Mouse (Mus musculus) heart, adult 2 months (tissue): Measurements from ENCODE around the gene Fryl. TPM values are rescaled to one million over a fixed set of nuclear protein-coding genes. Genes with fewer than 3 reads are reported as not detected.
"Not testable (repeated sequence)": the region's sequence is repeated elsewhere in the genome, so short reads cannot be mapped to it uniquely, and the experiment has no call there.

Experiments used
- DNase-seq, 2 experiments: peaks; one replicate each; pipeline ENCODE4 v3.0.0; 2021
- H3K27ac ChIP-seq: fragments of 200-600 bp; 2 replicates; pipeline ENCODE4 v1.8.1; 2022
- H3K27me3 ChIP-seq: fragments of 200-500 bp; 2 replicates; pipeline ENCODE4 v1.6.1; 2012; ENCODE audit warnings: mild to moderate bottlenecking, low read length, inconsistent platforms, mixed read lengths; ENCODE audit not compliant: control insufficient read depth, insufficient read depth
- H3K36me3 ChIP-seq: fragments of 200-500 bp; 2 replicates; pipeline ENCODE4 v1.6.1; 2012; ENCODE audit warnings: low read length, inconsistent platforms; ENCODE audit not compliant: control insufficient read depth, insufficient read depth
- H3K4me1 ChIP-seq: fragments of 200-500 bp; 2 replicates; pipeline ENCODE4 v1.6.1; 2011; ENCODE audit warnings: low read length; ENCODE audit not compliant: control insufficient read depth, insufficient read depth
- H3K4me3 ChIP-seq: fragments of 200-600 bp; 2 replicates; pipeline ENCODE4 v1.8.1; 2022
- H3K79me2 ChIP-seq: fragments of 200-500 bp; replicated peaks from 2 replicates; pipeline ENCODE4 v1.6.1; 2012; ENCODE audit warnings: mild to moderate bottlenecking, inconsistent platforms, low read length, moderate library complexity, mixed read lengths; ENCODE audit not compliant: control insufficient read depth, insufficient read depth
- H3K9ac ChIP-seq: fragments of 200-500 bp; 2 replicates; pipeline ENCODE4 v1.6.1; 2012; ENCODE audit warnings: low read depth, mild to moderate bottlenecking, control low read depth, inconsistent platforms, low read length, mixed read lengths
- CTCF ChIP-seq: fragments of 200-600 bp; IDR thresholded peaks from 2 replicates; pipeline ENCODE4 v1.8.1; 2022; ENCODE audit warnings: antibody characterized with exemption, mild to moderate bottlenecking, moderate library complexity
- EP300 ChIP-seq: fragments of 200-500 bp; IDR thresholded peaks from 2 replicates; pipeline ENCODE4 v1.6.1; 2011; ENCODE audit warnings: low read depth, low read length, control low read depth; ENCODE audit not compliant: insufficient read depth
- POLR2A ChIP-seq: fragments of 200-500 bp; IDR thresholded peaks from 2 replicates; pipeline ENCODE4 v1.6.1; 2011; ENCODE audit warnings: mild to moderate bottlenecking, low read depth, low read length, control low read depth; ENCODE audit not compliant: insufficient read depth
- WGBS: fragments of 180-500 bp; shearing (Covaris S2); methylation state at CpG from one replicate; pipeline ENCODE4 v1.1.7; 2018; 5-methylcytosine and 5-hydroxymethylcytosine counted together
- intact Hi-C: fragments of 180-260 bp; cut with DNase I; formaldehyde crosslinking; loops from one replicate; pipeline ENCODE4 v1.15.1; 2025
- polyA plus RNA-seq: library from polyadenylated mRNA; depleted of rRNA; stranded (reverse); fragments of >200 nt; gene quantifications from 2 replicates; pipeline ENCODE4 v1.2.3, GENCODE M21; 2012
- total RNA-seq, 2 experiments: library from RNA; stranded (reverse); gene quantifications; 2 replicates each; pipeline ENCODE4 v1.2.3; 2021

The Fryl gene
- total and polyA plus RNA-seq, 3 experiments = 25.9 to 40.7 (median 32.9) TPM

DNA sequence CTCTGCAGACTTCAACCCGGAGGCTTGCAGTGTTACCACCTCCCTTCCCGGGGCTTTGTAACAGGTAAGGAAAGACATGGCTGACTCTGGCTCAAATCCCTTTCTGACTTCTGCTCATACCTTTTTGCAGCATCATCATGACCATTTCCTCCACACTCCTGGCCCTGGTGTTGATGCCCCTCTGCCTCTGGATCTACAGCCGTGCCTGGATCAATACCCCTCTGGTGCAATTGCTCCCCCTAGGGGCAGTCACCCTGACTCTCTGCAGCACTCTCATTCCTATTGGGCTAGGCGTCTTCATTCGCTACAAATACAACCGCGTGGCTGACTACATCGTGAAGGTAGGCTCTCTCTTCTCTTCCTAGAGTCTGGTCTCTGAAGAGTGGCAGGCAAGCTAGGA is 248.2 kb downstream of the Fryl start:
- H3K79me2 ChIP-seq, H3K4me3 ChIP-seq, H3K27ac ChIP-seq, intact Hi-C loops, H3K9ac ChIP-seq, H3K36me3 ChIP-seq, H3K4me1 ChIP-seq: not testable (repeated sequence)
- DNase-seq = peak in 1 of 2 experiments; percentile 27
- 43% methylated on average over 8 of the region's 8 CpGs for WGBS
- peak; percentile 60 for TF ChIP-seq CTCF
- H3K27me3 ChIP-seq = peaks cover 11% of the 10 kb centered on the region

DNA sequence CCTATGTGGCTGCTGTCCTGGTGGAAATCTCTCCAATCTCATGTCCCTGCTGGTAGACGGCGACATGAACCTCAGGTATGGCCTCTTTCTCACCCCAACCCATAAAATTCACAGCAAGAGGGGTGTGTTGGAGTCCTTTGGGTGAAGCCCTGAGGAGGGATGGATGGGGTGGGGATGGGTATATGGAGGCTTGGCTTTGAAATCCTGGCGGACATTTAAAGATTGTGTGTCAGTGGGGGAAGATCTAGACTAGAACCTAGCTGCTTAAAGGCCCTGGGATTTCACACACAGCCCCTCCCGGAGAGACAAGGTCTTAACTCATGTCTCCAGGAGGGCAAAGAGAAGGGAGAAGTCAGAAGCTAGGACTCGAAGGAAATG is 248.8 kb downstream of the Fryl start:
- no peaks in the 10 kb centered on the region for H3K4me1 ChIP-seq
- 41% methylated on average over 5 of the region's 5 CpGs for WGBS
- intact Hi-C loops = no loop called here

DNA sequence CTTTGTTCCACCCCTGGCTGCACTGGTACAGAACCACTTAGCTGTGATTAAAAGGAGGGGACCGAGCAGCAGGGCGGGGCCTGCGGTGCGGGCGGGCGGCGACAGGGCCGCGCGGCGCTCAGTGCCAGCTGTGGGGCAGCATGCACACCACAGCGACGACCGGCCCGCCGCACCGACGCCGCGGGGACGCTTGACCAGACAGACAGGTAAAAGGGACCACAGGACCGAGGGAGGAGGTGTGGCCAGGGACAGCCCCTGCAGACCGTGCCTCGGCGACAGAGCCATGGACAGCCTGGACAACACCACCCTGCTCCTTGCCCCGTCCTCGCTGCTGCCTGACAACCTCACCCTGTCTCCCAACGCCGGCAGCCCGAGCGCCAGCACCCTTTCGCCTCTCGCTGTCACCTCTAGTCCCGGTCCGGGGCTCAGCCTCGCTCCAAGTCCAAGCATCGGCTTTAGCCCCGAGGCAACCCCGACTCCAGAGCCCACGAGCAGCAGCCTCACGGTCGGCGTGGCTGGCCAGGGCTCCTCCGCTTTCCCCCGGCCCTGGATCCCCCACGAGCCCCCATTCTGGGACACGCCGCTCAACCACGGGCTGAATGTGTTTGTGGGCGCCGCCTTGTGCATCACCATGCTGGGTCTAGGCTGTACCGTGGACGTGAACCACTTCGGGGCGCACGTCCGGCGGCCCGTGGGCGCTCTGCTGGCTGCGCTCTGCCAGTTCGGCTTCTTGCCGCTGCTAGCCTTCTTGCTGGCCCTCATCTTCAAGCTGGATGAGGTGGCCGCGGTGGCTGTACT is 249.4 kb downstream of the Fryl start, which contains the start of gene Slc10a4:
Slc10a4 (plus strand) TSS at position 100 of the 798 bp plus-strand sequence.
- Histone ChIP-seq H3K27me3 (peaks cover 10% of the 10 kb centered on the region), H3K36me3 (no peaks in the 10 kb centered on the region), H3K4me1 (no peaks in the 10 kb centered on the region), H3K9ac (peak within 1 kb of the TSS; percentile 58), H3K79me2 (no peaks in the 10 kb centered on the region), H3K27ac (no peak within 1 kb of the TSS), H3K4me3 (peak within 1 kb of the TSS; percentile 39)
- DNase-seq = peak in 1 of 2 experiments; percentile 41
- intact Hi-C loops = no loop called here
- TF ChIP-seq EP300 = no peak
- no peak for TF ChIP-seq CTCF
- TF ChIP-seq POLR2A = no peak
- WGBS = 7% methylated on average over 64 of the region's 65 CpGs

More for the DNA sequence above, 248.8 kb downstream of the Fryl start:
- Histone ChIP-seq H3K36me3 (no peaks in the 10 kb centered on the region), H3K79me2 (no peaks in the 10 kb centered on the region), H3K27ac (no peak overlapping the region), H3K4me3 (no peak overlapping the region), H3K9ac (no peak overlapping the region), H3K27me3 (peaks cover 10% of the 10 kb centered on the region)
- TF ChIP-seq EP300 (no peak), POLR2A (no peak)
- DNase-seq = no peak

DNA sequence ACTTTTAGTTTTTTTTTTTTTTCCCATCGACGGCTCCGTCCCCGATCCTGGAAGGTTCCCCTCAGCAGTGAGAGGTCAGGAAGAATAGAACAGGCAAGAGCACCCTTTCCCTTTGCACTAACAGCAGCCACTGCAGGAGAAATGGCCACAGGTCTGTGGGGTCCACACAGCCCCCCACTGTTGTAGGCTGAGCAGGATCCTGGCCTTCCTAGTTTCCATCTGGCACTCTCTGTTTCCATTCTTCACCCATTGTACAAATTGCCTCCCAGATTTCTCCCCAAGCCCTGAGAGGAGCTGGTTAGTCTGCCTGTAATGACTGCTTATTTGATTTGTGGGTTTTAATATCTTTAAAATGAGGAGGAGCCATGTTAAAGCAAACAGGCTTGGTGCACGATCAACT is 252.4 kb downstream of the Fryl start:
- H3K36me3 ChIP-seq = no peaks in the 10 kb centered on the region

DNA sequence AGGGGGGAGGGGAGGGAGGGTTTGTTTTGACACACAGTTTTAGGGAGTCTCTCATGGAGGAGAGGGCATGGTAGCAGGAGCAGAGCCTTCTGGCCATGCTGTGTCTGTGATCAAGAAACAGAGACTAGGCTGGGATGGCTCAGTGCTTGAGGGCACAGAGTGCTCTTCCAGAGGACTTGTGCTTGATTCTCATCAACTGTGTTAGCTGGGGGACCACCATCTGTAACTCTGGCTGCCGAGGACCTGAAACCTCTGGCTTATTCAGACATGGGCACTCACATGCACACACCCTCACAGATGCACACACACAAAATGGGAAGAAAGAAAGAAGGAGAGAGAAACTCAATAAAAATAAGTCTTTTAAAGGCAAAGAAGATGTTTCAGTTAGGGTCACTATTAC is 257.9 kb downstream of the Fryl start:
- H3K27ac ChIP-seq, intact Hi-C loops, H3K79me2 ChIP-seq, H3K36me3 ChIP-seq, H3K4me1 ChIP-seq, H3K27me3 ChIP-seq, DNase-seq, H3K4me3 ChIP-seq, H3K9ac ChIP-seq: not testable (repeated sequence)
- 85% methylated on average over 1 of the region's 1 CpGs for WGBS

More for the DNA sequence above, 252.4 kb downstream of the Fryl start:
- Histone ChIP-seq H3K4me1 (no peaks in the 10 kb centered on the region), H3K4me3 (no peak overlapping the region), H3K9ac (no peak overlapping the region), H3K27ac (no peak overlapping the region), H3K27me3 (peaks cover 10% of the 10 kb centered on the region), H3K79me2 (no peaks in the 10 kb centered on the region)
- 80% methylated on average over 5 of the region's 5 CpGs for WGBS
- no peak for TF ChIP-seq POLR2A
- no peak for TF ChIP-seq CTCF
- TF ChIP-seq EP300 = no peak
- intact Hi-C loops = no loop called here
- DNase-seq = no peak

DNA sequence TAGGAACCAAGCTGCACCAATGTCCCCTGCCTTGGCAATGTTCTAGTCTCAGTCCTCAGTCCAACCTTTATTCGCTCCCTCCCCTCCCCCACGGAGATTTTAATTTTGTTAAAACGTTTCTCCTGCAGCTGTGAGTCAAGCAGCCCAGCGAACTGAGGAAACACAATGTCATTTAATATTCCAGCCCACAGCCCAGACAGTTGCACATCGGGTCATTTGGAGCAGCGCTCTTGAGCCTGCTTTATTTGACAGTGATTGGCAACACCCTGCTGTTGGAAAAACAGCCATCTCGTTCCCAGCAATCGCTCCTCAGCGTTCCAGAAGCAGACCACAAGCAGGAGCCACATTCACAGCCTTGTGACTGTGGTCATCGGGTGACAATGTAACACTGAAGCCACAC is 261.0 kb downstream of the Fryl start:
- Histone ChIP-seq H3K27me3 (no peaks in the 10 kb centered on the region), H3K4me3 (no peak overlapping the region), H3K79me2 (no peaks in the 10 kb centered on the region), H3K9ac (no peak overlapping the region), H3K36me3 (no peaks in the 10 kb centered on the region), H3K4me1 (no peaks in the 10 kb centered on the region), H3K27ac (no peak overlapping the region)
- DNase-seq = no peak
- TF ChIP-seq EP300 (no peak), CTCF (no peak), POLR2A (no peak)
- WGBS = 37% methylated on average over 10 of the region's 10 CpGs
- intact Hi-C loops = no loop called here

DNA sequence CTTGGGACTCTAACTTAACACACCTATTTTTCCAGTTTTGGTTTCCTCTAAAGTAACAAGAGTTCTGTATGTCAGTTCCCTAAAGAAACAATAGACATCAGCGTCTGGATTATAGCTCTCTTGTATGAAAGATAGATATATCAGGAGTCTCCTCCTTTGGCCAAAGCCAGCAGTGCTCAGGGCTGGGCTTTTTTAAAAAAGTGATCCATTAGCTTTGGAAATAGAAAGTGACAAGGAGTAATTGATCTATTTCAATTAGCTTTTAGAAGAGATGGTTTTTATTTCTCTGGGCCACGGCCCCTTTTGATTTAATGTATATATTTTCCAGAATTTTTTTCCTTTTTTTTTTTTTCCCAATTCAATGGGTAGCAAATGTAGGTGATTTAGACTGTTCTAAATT is 261.5 kb downstream of the Fryl start:
- intact Hi-C loops = no loop called here
- Histone ChIP-seq H3K4me3 (no peak overlapping the region), H3K27me3 (no peaks in the 10 kb centered on the region), H3K27ac (no peak overlapping the region), H3K79me2 (no peaks in the 10 kb centered on the region), H3K9ac (no peak overlapping the region), H3K36me3 (no peaks in the 10 kb centered on the region), H3K4me1 (no peaks in the 10 kb centered on the region)
- DNase-seq = no peak
- 67% methylated on average over 2 of the region's 2 CpGs for WGBS
- TF ChIP-seq POLR2A = no peak
- no peak for TF ChIP-seq EP300
- TF ChIP-seq CTCF = no peak
